Mouse (Mus musculus): ENCODE data around the gene 1700012B07Rik.

1700012B07Rik gene

DNA sequence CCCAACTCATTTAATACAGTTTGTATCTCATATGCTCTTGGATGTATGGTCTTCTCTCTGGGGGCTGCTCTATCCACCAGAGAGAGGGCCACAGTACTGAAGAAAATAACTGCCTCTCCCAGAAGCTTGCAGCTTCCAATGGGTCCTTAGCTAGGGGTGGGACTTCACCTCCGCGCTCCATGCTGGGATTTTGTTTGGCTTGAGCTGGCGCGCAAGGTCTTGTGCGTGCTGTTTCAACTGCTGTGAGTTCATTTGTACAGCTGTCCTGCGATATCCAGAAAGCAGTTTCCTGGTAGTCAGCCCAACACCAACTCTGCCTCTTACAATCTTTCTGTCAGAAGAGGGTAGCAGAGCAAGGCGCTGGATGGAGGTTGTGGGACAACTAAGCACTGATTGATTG, 18.5 kb upstream of the 1700012B07Rik start:
- no peak for DNase-seq (ENCODE audit: low spot score in 2 of 2)

GRCm38 (mm10) chr11:109845601-109846000, 17.8 kb upstream of the 1700012B07Rik start:
- DNase-seq (ENCODE audit: low spot score in 2 of 2): no peak

GRCm38 (mm10) chr11:109844466-109844865, 16.6 kb upstream of the 1700012B07Rik start:
- DNase-seq (ENCODE audit: low spot score in 2 of 2): no peak

- no peak for DNase-seq (ENCODE audit: low spot score in 2 of 2)
Measured at GRCm38 (mm10) chr11:109830368-109830767, 2.5 kb upstream of the 1700012B07Rik start.

DNA sequence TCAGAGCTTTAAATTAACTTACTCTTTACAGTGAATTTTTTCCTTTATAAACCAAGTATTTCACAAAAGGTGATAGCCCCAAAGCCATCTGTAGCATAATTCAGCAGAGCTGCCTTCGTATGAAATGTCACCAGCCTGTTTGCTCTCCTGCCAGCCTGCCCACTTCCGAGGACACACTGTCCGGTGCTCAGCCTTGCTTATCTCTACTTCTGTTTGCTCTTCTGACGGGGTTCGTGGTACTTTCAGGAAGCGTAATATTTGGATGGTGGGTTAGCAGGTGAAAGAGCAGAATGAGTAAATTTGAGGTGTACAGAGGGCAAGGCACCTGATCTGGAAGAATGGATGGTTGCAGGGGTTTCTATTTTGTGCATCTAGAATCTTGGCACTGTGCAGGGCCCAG, 5.6 kb downstream of the 1700012B07Rik start:
- DNase-seq (ENCODE audit: low spot score in 2 of 2): no peak

DNA sequence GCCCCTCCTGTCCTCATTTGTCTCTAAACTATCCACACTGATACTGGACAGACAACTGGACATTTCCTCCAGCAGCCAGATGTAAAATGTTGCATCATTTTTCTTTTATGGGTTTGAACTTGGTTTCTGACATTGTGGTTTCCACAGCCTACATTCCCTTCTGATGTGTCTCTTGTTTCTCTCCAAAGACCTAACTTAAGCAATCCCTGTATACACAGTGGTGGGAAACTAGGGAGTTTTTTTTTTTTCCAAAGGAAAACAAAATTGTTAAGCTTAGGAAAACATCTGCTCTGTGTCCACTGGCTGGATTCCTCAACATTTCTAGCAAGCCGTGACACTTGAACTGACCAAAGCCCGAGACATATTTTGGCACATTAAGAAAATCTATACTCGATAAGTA, 10.4 kb downstream of the 1700012B07Rik start:
- no peak for DNase-seq (ENCODE audit: low spot score in 2 of 2)

DNA sequence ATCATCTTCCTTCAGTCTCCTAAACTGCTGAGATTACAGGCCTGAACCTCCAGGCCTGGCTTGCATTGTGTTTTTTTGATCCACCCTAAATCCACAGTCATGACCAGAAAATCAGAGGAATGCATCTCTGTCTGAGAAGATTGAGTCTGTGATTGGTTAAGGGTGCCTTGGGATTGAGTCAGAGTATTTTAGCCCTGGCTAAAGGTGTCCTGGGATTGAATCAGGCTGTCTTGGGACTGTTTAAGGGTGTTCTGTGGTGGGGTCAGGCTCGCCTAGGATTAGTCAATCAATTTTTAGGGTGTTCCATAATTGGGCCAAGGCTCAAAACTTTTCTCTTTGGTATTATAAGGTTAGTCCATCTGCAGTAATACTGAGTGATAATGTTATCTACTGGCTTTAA, 10.9 kb downstream of the 1700012B07Rik start:
- no peak for DNase-seq (ENCODE audit: low spot score in 2 of 2)

GRCm38 (mm10) chr11:109811721-109812120, 16.1 kb downstream of the 1700012B07Rik start:
- DNase-seq (ENCODE audit: low spot score in 2 of 2): no peak

GRCm38 (mm10) chr11:109809175-109809855, 18.5 kb downstream of the 1700012B07Rik start:
- DNase-seq (ENCODE audit: low spot score in 2 of 2): peak; percentile 12 to 18

GRCm38 (mm10) chr11:109801515-109801914, 26.3 kb downstream of the 1700012B07Rik start:
- no peak for DNase-seq (ENCODE audit: low spot score in 2 of 2)

GRCm38 (mm10) chr11:109797531-109797930, 30.3 kb downstream of the 1700012B07Rik start:
- no peak for DNase-seq (ENCODE audit: low spot score in 2 of 2)

DNA sequence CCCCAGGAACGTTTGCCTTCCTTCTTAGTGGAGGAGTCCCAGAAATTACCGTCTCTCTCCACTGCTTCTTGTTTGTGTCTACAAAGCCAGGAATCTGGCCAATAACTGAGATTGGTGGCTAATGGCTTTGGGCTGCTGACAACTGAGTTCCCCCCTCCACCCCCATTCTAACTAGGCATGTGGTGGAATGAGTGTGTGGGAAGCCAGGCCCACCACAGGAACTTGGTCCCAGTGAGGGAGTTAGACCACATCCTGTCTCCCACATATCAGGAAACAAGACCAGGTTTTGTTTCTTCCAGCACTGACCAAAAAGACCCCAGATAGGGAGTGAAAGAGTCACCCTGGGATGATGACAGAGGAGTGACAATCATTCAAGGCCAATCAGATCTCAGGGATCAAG, 32.3 kb downstream of the 1700012B07Rik start:
- no peak for DNase-seq (ENCODE audit: low spot score in 2 of 2)

GRCm38 (mm10) chr11:109793578-109793977, 34.3 kb downstream of the 1700012B07Rik start:
- no peak for DNase-seq (ENCODE audit: low spot score in 2 of 2)

- DNase-seq (ENCODE audit: low spot score in 2 of 2): no peak
Measured at GRCm38 (mm10) chr11:109792401-109792997, 35.3 kb downstream of the 1700012B07Rik start.

DNA sequence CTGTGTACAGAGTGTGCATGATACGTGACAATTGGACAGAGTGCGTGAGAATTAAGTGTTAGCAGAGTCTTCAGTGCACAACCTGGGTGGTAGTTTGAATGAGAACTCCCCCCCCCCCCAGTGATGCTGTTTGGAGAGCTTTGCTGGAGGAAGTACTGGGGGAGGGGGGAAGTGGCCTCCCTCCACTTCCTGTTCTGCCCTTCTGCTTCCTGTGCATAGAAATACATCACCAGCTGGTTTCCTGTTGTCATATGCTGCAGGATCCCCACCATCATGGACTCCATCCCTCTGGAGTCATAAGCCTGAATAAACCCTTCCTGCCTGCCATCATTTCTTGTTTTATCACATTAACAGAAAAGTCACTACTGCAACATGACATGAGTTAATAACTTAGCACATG, 35.9 kb downstream of the 1700012B07Rik start:
- no peak for DNase-seq (ENCODE audit: low spot score in 2 of 2)

GRCm38 (mm10) chr11:109790221-109790620, 37.6 kb downstream of the 1700012B07Rik start:
- no peak for DNase-seq (ENCODE audit: low spot score in 2 of 2)

- peak in 1 of 2 experiments; percentile 7 for DNase-seq (ENCODE audit: low spot score in 2 of 2)
Measured at GRCm38 (mm10) chr11:109785392-109785791, 42.5 kb downstream of the 1700012B07Rik start.

- no peak for DNase-seq (ENCODE audit: low spot score in 2 of 2)
Measured at GRCm38 (mm10) chr11:109771381-109771780, 56.5 kb downstream of the 1700012B07Rik start.

- no peak for DNase-seq (ENCODE audit: low spot score in 2 of 2)
Measured at GRCm38 (mm10) chr11:109770185-109770584, 57.7 kb downstream of the 1700012B07Rik start.

DNA sequence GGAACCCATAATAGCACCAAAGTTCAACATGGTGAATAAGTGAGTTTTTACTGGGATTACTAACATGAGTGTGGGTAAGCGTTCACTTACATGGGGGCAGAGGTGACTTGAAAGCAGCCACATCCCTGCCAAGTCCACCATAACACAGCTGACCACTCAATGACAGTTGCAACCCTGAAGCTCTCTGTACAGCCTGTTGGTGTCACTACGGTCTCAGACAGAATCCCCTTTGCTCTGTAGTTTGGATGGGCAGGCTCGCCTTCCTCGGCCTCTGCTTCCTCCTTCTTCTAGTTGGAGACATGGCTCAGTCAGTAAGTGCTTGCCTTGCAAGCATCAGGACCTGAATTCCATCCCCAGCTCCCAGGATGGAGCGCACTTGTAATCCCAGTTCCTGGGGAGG, 58.8 kb downstream of the 1700012B07Rik start:
- DNase-seq (ENCODE audit: low spot score in 2 of 2): no peak

- DNase-seq (ENCODE audit: low spot score in 2 of 2): no peak
Measured at GRCm38 (mm10) chr11:109760063-109760462, 67.8 kb downstream of the 1700012B07Rik start.

GRCm38 (mm10) chr11:109758616-109759215, 69.1 kb downstream of the 1700012B07Rik start:
- DNase-seq (ENCODE audit: low spot score in 2 of 2): no peak

DNA sequence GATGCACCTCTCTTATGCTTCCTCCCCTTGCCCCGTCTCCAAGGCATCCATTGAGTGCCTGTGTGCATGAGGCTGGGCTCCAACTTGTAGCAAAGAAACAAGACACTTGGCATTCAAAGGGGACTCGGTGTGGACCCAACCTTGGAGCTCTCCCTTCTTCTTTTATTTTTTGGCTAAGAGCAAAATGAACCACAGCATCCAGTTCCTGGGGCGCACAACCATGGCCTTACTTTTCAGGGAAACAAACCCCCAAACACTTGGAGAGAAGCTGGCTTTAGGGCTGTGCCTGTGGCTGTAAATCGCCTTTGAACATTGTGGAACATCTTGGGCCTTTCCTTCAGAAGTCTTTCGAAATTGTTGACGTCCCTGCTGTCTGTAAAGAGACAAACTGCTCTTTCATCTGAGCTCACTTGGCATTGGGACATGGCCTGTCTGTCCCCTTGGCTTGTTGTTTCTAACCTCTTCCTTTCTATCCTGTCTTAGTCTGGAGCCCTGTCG, 73.7 kb downstream of the 1700012B07Rik start:
- DNase-seq (ENCODE audit: low spot score in 2 of 2): peak; percentile 19 to 30

Data from right cerebral cortex, postnatal 36 days (tissue).